Mouse (Mus musculus) embryonic fibroblast, embryonic 13.5 days (primary cell): ENCODE data around the gene Akap14. TPM values are rescaled to one million over a fixed set of nuclear protein-coding genes. Genes with fewer than 3 reads are reported as not detected.
"Not testable (repeated sequence)": the region's sequence is repeated elsewhere in the genome, so short reads cannot be mapped to it uniquely, and the experiment has no call there.

Experiments used
- H3K27ac ChIP-seq: 2 replicates; pipeline ENCODE4 v1.5.1; 2012; ENCODE audit warnings: low read length, control low read depth, inconsistent platforms; ENCODE audit not compliant: insufficient read depth
- H3K4me1 ChIP-seq: 2 replicates; pipeline ENCODE4 v1.6.1; 2011; ENCODE audit warnings: low read length; ENCODE audit not compliant: control insufficient read depth, insufficient read depth
- H3K4me3 ChIP-seq: 2 replicates; pipeline ENCODE4 v1.5.1; 2011; ENCODE audit warnings: mild to moderate bottlenecking, control low read depth, low read length; ENCODE audit not compliant: insufficient read depth
- CTCF ChIP-seq: IDR thresholded peaks from 2 replicates; pipeline ENCODE4 v1.5.1; 2011; ENCODE audit warnings: mild to moderate bottlenecking, control low read depth, low read length, moderate library complexity, borderline replicate concordance; ENCODE audit not compliant: insufficient read depth
- POLR2A ChIP-seq: IDR thresholded peaks from 2 replicates; pipeline ENCODE4 v1.6.1; 2011; ENCODE audit warnings: low read depth, mild to moderate bottlenecking, control low read depth, low read length, moderate library complexity
- polyA plus RNA-seq: library from polyadenylated mRNA; stranded (reverse); fragments of >200 nt; gene quantifications from 2 replicates; pipeline ENCODE4 v1.2.4, GENCODE M21; 2011; ENCODE audit warnings: low read depth; ENCODE audit not compliant: missing spikeins, insufficient read length

Gene Akap14
- polyA plus RNA-seq, result not detected in 2 replicates

DNA sequence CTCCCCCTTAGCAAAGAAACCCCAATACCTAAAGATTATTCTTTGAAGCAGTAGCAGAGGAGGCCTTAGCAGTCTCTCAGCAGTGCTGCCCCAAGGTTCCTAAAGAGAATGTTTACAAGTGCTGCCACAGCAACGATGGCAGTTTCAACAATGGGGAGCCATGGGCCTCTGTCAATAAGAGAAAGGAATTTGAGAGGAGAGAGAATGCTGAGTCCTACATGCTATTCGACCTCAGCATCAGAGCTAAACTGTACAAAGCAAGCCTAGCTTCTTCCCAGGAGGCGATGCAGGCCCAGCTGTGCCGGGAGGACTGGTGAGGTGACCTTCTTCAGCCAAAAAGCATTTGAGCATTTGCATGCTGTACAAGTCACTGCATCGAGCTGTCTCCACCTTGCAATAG is at the start of gene Akap14:
TSS of gene Akap14 (minus strand) at position 101 of the 400 bp plus-strand sequence.
- TF ChIP-seq CTCF (no peak), POLR2A (no peak)
- Histone ChIP-seq H3K4me3 (no peak within 1 kb of the TSS), H3K4me1 (no peaks in the 10 kb centered on the region), H3K27ac (no peak within 1 kb of the TSS)

DNA sequence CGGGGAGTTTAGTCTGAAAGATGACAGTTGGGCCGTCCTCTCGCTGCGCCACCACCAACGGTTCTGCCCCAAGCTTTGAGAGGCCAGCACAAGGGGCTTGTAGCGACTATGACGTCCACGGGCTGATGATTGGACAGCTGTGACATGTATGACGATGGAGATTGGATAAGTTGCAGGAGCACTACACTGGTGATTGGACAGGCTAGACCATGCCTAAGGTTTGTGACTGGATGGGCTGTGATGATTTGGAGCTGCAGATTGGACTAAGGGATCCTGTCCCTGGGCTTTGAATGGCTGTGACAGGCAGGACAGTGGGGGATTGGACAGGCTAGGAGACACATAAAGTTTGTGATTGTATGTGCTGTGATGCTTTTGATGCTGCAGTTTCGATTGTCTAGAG is 42.3 kb upstream of the Akap14 start, which contains the start of gene Gm9:
TSS of gene Gm9 (minus strand) at position 101 of the 400 bp plus-strand sequence.
- Histone ChIP-seq H3K27ac (no peak within 1 kb of the TSS), H3K4me3 (no peak within 1 kb of the TSS), H3K4me1 (no peaks in the 10 kb centered on the region)
- TF ChIP-seq POLR2A (no peak), CTCF (no peak)

DNA sequence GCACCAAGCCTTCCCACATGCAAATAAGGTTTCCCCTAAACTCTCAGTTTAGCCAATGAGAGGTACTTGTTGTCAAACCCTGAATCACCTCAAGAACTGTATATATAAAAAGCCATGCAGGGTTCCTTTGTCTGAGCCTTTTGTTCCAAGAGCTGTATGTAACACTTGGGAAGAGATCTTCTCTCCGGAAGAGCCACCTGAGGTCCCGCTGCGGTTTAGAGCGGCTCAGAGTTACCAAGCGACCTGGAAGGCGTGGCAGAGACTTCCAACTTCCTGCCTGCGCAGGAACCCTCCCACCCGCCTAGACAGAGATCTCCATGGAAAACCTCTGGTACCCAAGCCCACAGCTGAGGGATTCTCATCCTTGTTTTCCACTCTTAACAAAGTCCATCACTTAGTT is 30.0 kb upstream of the Akap14 start:
- no peaks in the 10 kb centered on the region for H3K4me1 ChIP-seq
- no peak overlapping the region for H3K4me3 ChIP-seq
- TF ChIP-seq CTCF, result no peak
- TF ChIP-seq POLR2A, result no peak
- no peak overlapping the region for H3K27ac ChIP-seq

DNA sequence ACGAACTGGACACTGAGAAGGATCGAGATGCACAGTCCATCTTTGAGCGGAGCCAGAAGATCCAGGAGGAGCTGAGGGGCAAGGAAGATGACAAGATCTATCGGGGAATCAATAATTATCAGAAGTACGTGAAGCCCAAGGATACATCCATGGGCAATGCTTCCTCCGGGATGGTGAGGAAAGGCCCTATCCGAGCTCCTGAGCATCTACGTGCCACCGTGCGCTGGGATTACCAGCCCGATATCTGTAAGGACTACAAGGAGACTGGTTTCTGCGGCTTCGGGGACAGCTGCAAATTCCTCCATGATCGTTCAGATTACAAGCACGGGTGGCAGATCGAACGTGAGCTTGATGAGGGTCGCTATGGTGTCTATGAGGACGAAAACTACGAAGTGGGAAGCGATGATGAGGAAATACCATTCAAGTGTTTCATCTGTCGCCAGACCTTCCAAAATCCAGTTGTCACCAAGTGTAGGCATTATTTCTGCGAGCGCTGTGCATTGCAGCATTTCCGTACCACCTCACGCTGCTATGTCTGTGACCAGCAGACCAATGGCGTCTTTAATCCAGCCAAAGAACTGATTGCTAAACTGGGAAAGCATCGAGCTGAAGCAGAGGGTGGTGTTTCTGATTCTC is 23.2 kb upstream of the Akap14 start:
- TF ChIP-seq POLR2A, result no peak
- no peak for TF ChIP-seq CTCF
- Histone ChIP-seq H3K4me1 (no peaks in the 10 kb centered on the region), H3K4me3 (peak overlapping the region; percentile 88), H3K27ac (no peak overlapping the region)

DNA sequence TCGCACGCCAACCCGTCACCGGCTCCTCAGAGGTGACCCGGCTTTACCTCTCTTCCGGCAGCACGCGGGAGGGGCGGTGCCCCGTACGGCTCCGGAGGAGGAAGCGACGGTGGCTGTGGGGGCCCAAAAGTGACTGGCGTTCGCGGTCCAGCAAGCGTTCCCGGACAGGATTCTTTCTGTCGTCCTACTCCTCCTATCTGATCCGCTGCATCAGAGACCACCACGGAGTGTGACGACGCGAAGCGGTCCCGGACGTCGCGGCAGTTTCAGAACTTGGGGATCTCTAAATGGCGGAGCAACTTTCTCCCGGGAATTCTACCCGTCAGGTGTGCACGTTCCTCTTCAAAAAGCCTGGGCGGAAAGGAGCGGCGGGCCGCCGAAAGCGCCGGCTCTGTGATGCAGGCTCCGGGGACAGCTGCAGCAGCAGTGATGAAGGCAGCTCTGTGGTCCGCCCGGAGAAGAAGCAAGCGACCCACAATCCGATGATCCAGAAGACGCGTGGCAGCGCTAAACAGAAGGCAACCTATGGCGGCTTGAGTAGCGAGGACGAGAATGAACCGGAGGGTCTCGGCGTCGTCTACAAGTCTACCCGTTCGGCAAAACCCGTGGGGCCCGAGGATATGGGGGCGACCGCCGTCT is 22.6 kb upstream of the Akap14 start, which contains the start of the genes Ndufa1 and Rnf113a1:
TSS of gene Ndufa1 (minus strand) at position 59 of the 639 bp plus-strand sequence.
TSS of gene Rnf113a1 (plus strand) at position 141 of the 639 bp plus-strand sequence.
- TF ChIP-seq POLR2A (peak; percentile 5; the same call in 1 of the 2 replicates), CTCF (no peak)
- Histone ChIP-seq H3K4me1 (no peaks in the 10 kb centered on the region), H3K4me3 (peak within 1 kb of the TSS; percentile 88), H3K27ac (0 out of 2 replicates have a peak within 1 kb of the TSS, but pooled peaks have one; percentile 4)

DNA sequence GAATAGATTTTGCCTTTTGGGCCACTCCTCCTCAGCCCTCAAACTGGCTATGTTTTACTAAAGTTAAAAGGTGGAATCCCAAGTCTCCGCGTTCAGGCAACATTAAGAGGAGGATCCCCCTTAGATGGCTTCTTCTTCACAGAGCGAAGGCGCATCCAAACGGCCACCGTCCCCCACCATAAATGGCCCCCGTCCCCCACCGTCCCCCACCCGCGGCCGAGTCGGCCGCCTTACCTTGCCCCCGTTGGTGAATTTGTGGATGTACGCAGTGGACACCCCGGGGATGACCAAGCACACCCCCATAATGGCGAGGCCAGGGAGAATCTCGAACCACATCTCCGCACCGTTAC is 22.1 kb upstream of the Akap14 start:
- Histone ChIP-seq H3K27ac (no peak overlapping the region), H3K4me3 (peak overlapping the region; percentile 88)

DNA sequence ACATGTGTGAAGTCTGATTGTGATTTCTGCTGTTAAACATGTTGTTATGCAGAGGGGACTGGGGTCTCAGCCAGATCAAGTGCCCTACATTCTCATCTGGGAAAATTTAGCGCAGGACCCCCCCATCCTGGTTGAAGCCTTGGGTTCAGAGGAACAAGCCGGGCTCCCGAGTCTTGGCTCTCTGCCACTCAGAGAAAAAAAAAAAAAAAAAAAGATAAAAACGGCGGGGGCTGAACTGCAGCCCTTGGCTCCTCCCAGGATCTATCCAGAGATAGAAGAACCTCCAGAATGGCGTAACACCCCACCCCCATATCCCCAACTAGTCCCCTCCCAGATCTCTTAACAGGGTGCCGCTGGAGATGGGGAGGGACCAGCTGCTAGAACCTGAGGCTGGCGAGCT is 15.8 kb upstream of the Akap14 start:
- H3K27ac ChIP-seq, H3K4me1 ChIP-seq, H3K4me3 ChIP-seq: not testable (repeated sequence)

More for the DNA sequence above, 22.1 kb upstream of the Akap14 start:
- TF ChIP-seq CTCF, result no peak
- no peak for TF ChIP-seq POLR2A
- H3K4me1 ChIP-seq, result no peaks in the 10 kb centered on the region

DNA sequence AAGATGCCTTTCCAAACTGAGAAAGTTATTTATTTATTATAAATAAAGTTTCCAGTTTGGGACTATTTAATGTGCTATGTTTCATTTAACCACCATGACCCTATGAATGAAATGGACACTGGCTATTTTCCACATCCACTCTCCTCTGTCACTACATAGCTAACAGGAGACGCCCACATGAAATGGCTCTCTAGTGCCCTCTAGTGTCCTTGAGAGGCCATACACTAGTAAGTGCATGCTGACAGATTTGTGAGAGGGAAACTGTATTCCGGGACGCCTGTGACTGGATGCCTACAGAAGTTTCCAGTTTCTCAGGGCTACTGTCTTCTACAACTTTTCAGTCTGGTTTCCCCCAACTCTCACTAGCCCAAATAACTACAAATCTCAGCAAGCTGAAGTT is 1.6 kb downstream of the Akap14 start:
- no peak overlapping the region for H3K27ac ChIP-seq
- no peak for TF ChIP-seq POLR2A
- TF ChIP-seq CTCF, result no peak
- no peaks in the 10 kb centered on the region for H3K4me1 ChIP-seq
- no peak overlapping the region for H3K4me3 ChIP-seq

DNA sequence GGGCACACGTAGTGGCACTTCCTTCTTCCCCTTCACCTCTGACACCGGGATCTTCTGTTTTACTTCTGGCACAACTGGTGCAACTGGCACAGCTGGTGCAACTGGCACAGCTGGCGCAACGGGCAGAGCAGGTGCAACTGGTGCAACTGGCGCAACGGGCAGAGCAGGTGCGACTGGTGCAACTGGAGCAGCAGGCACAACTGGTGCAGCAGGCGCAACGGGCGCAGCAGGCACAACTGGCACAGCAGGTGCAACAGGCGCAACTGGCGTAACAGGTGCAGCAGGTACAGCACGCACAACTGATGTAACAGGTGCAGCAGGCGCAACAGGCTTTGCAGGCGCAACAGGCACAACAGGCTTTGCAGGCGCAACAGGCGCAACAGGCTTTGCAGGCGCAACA is 5.5 kb downstream of the Akap14 start:
- H3K27ac ChIP-seq, result no peak overlapping the region
- TF ChIP-seq POLR2A, result no peak
- no peak for TF ChIP-seq CTCF
- no peak overlapping the region for H3K4me3 ChIP-seq
- no peaks in the 10 kb centered on the region for H3K4me1 ChIP-seq

DNA sequence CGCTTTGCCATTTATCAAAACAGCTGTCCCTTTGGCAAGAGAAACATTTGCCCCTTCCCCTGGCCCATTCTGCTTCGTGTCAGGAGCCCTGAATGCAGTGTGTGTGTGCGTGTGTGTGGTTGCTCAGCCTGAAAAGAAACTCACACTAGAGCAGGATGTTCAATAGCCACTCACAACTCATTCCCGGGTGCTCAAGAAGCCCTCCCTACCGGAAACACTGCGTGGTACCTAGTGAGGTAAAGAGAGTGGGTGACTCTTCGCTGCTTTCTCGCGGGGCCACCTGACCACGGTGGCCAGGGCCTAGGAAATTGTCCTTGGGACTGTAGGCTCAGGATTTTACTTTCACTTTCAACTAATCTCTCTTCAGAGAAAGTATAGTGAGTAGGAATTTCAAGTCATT is 7.5 kb downstream of the Akap14 start:
- Histone ChIP-seq H3K4me3 (no peak overlapping the region), H3K27ac (no peak overlapping the region), H3K4me1 (no peaks in the 10 kb centered on the region)
- TF ChIP-seq CTCF (no peak), POLR2A (no peak)
